Mouse (Mus musculus): ENCODE results near the gene Plac8. TPM values are rescaled to one million over a fixed set of nuclear protein-coding genes. Genes with fewer than 3 reads are reported as not detected.

Plac8 gene
- polyA plus RNA-seq, 1 experiment from 2014 or later = 91.5 TPM

GRCm38 (mm10) chr5:100568177-100568576 is 3.9 kb downstream of the Plac8 start:
- 40% methylated on average over 8 of the region's 8 CpGs for WGBS
- no peaks in the 10 kb centered on the region for H3K27me3 ChIP-seq (ENCODE audit: insufficient read depth, low read length)
- H3K36me3 ChIP-seq (ENCODE audit: insufficient read depth, low read length) = no peaks in the 10 kb centered on the region
- H3K4me1 ChIP-seq (ENCODE audit: insufficient read depth, low read length) = peaks cover 45% of the 10 kb centered on the region
- H3K4me3 ChIP-seq (ENCODE audit: low read length) = no peak overlapping the region
- no peak for ATAC-seq (ENCODE audit: low FRiP score, low TSS enrichment)
- H3K4me2 ChIP-seq (replicated peaks; ENCODE audit: low read depth, low read length) = peak overlapping the region; percentile 34; the same call in 1 of the 2 replicates
- no peaks in the 10 kb centered on the region for H3K9me3 ChIP-seq (ENCODE audit: low read length)
- H3K27ac ChIP-seq (ENCODE audit: low read length) = peak overlapping the region; percentile 86
- no peak overlapping the region for H3K9ac ChIP-seq (replicated peaks; ENCODE audit: low read length)

GRCm38 (mm10) chr5:100567258-100568032 is 4.6 kb downstream of the Plac8 start:
- Histone ChIP-seq H3K27ac (ENCODE audit: low read length) (peak overlapping the region; percentile 86), H3K4me3 (ENCODE audit: low read length) (0 out of 2 replicates have a peak overlapping the region, but pooled peaks have one; percentile 11), H3K36me3 (ENCODE audit: insufficient read depth, low read length) (no peaks in the 10 kb centered on the region), H3K27me3 (ENCODE audit: insufficient read depth, low read length) (no peaks in the 10 kb centered on the region), H3K4me2 (replicated peaks; ENCODE audit: low read depth, low read length) (peak overlapping the region; percentile 34), H3K9ac (replicated peaks; ENCODE audit: low read length) (peak overlapping the region; percentile 43; the same call in 1 of the 2 replicates), H3K4me1 (ENCODE audit: insufficient read depth, low read length) (peaks cover 49% of the 10 kb centered on the region), H3K9me3 (ENCODE audit: low read length) (no peaks in the 10 kb centered on the region)
- peak; percentile 72 for ATAC-seq (ENCODE audit: low FRiP score, low TSS enrichment)
- 32% methylated on average over 13 of the region's 13 CpGs for WGBS

- peak overlapping the region; percentile 34 for H3K4me2 ChIP-seq (replicated peaks; ENCODE audit: low read depth, low read length)
- 59% methylated on average over 2 of the region's 2 CpGs for WGBS
Measured at GRCm38 (mm10) chr5:100566798-100567197, 5.2 kb downstream of the Plac8 start.

GRCm38 (mm10) chr5:100562702-100563101 is 9.3 kb downstream of the Plac8 start:
- peak overlapping the region; percentile 71 for H3K27ac ChIP-seq (ENCODE audit: low read length)
- H3K9me3 ChIP-seq (ENCODE audit: low read length) = no peaks in the 10 kb centered on the region
- peak overlapping the region; percentile 9; the same call in 1 of the 2 replicates for H3K4me2 ChIP-seq (replicated peaks; ENCODE audit: low read depth, low read length)
- peaks cover 26% of the 10 kb centered on the region for H3K4me1 ChIP-seq (ENCODE audit: insufficient read depth, low read length)
- ATAC-seq (ENCODE audit: low FRiP score, low TSS enrichment) = peak; percentile 64; the same call in 1 of the 2 replicates
- H3K9ac ChIP-seq (replicated peaks; ENCODE audit: low read length) = no peak overlapping the region; the same call in 1 of the 2 replicates
- no peak overlapping the region; the same call in 1 of the 2 replicates for H3K4me3 ChIP-seq (ENCODE audit: low read length)
- no peaks in the 10 kb centered on the region for H3K27me3 ChIP-seq (ENCODE audit: insufficient read depth, low read length)
- H3K36me3 ChIP-seq (ENCODE audit: insufficient read depth, low read length) = no peaks in the 10 kb centered on the region
- WGBS = 59% methylated on average over 9 of the region's 9 CpGs

More at GRCm38 (mm10) chr5:100566798-100567197, 5.2 kb downstream of the Plac8 start:
- peak; percentile 5; the same call in 1 of the 2 replicates for ATAC-seq (ENCODE audit: low FRiP score, low TSS enrichment)
- Histone ChIP-seq H3K4me1 (ENCODE audit: insufficient read depth, low read length) (peaks cover 49% of the 10 kb centered on the region), H3K36me3 (ENCODE audit: insufficient read depth, low read length) (no peaks in the 10 kb centered on the region), H3K9me3 (ENCODE audit: low read length) (no peaks in the 10 kb centered on the region), H3K9ac (replicated peaks; ENCODE audit: low read length) (no peak overlapping the region), H3K4me3 (ENCODE audit: low read length) (no peak overlapping the region), H3K27me3 (ENCODE audit: insufficient read depth, low read length) (no peaks in the 10 kb centered on the region), H3K27ac (ENCODE audit: low read length) (peak overlapping the region; percentile 86)

GRCm38 (mm10) chr5:100559357-100559756 is 12.7 kb downstream of the Plac8 start:
- 97% methylated on average over 7 of the region's 7 CpGs for WGBS
- peaks cover 17% of the 10 kb centered on the region; the same call in 1 of the 2 replicates for H3K4me1 ChIP-seq (ENCODE audit: insufficient read depth, low read length)
- no peak overlapping the region for H3K27ac ChIP-seq (ENCODE audit: low read length)
- H3K4me2 ChIP-seq (replicated peaks; ENCODE audit: low read depth, low read length) = no peak overlapping the region
- H3K27me3 ChIP-seq (ENCODE audit: insufficient read depth, low read length) = no peaks in the 10 kb centered on the region
- 0 out of 2 replicates have a peak, but pooled peaks cover 2% of the 10 kb centered on the region for H3K36me3 ChIP-seq (ENCODE audit: insufficient read depth, low read length)
- no peak for ATAC-seq (ENCODE audit: low FRiP score, low TSS enrichment)
- H3K9ac ChIP-seq (replicated peaks; ENCODE audit: low read length) = no peak overlapping the region
- H3K4me3 ChIP-seq (ENCODE audit: low read length) = no peak overlapping the region
- H3K9me3 ChIP-seq (ENCODE audit: low read length) = no peaks in the 10 kb centered on the region

GRCm38 (mm10) chr5:100558783-100559182 is 13.3 kb downstream of the Plac8 start:
- Histone ChIP-seq H3K4me3 (ENCODE audit: low read length) (no peak overlapping the region), H3K27ac (ENCODE audit: low read length) (no peak overlapping the region), H3K9me3 (ENCODE audit: low read length) (no peaks in the 10 kb centered on the region), H3K27me3 (ENCODE audit: insufficient read depth, low read length) (no peaks in the 10 kb centered on the region), H3K4me1 (ENCODE audit: insufficient read depth, low read length) (peaks cover 16% of the 10 kb centered on the region; the same call in 1 of the 2 replicates), H3K4me2 (replicated peaks; ENCODE audit: low read depth, low read length) (no peak overlapping the region), H3K36me3 (ENCODE audit: insufficient read depth, low read length) (0 out of 2 replicates have a peak, but pooled peaks cover 2% of the 10 kb centered on the region), H3K9ac (replicated peaks; ENCODE audit: low read length) (no peak overlapping the region)
- no peak for ATAC-seq (ENCODE audit: low FRiP score, low TSS enrichment)
- 71% methylated on average over 3 of the region's 3 CpGs for WGBS

GRCm38 (mm10) chr5:100557537-100557936 is 14.5 kb downstream of the Plac8 start:
- no peak overlapping the region for H3K4me2 ChIP-seq (replicated peaks; ENCODE audit: low read depth, low read length)
- no peaks in the 10 kb centered on the region for H3K9me3 ChIP-seq (ENCODE audit: low read length)
- 0 out of 2 replicates have a peak, but pooled peaks have one; percentile 39 for ATAC-seq (ENCODE audit: low FRiP score, low TSS enrichment)
- H3K4me1 ChIP-seq (ENCODE audit: insufficient read depth, low read length) = peaks cover 12% of the 10 kb centered on the region; the same call in 1 of the 2 replicates
- H3K4me3 ChIP-seq (ENCODE audit: low read length) = no peak overlapping the region
- H3K27ac ChIP-seq (ENCODE audit: low read length) = peak overlapping the region; percentile 27; the same call in 1 of the 2 replicates
- H3K36me3 ChIP-seq (ENCODE audit: insufficient read depth, low read length) = 0 out of 2 replicates have a peak, but pooled peaks cover 2% of the 10 kb centered on the region
- no peaks in the 10 kb centered on the region for H3K27me3 ChIP-seq (ENCODE audit: insufficient read depth, low read length)
- H3K9ac ChIP-seq (replicated peaks; ENCODE audit: low read length) = no peak overlapping the region
- 32% methylated on average over 9 of the region's 9 CpGs for WGBS

- H3K4me1 ChIP-seq (ENCODE audit: insufficient read depth, low read length) = peaks cover 10% of the 10 kb centered on the region; the same call in 1 of the 2 replicates
Measured at GRCm38 (mm10) chr5:100557019-100557418, 15.0 kb downstream of the Plac8 start.

GRCm38 (mm10) chr5:100553426-100553825 is 18.6 kb downstream of the Plac8 start:
- WGBS = 19% methylated on average over 8 of the region's 8 CpGs
- no peak overlapping the region for H3K4me3 ChIP-seq (ENCODE audit: low read length)
- ATAC-seq (ENCODE audit: low FRiP score, low TSS enrichment) = no peak; the same call in 1 of the 2 replicates
- H3K4me1 ChIP-seq (ENCODE audit: insufficient read depth, low read length) = peaks cover 10% of the 10 kb centered on the region; the same call in 1 of the 2 replicates
- H3K9ac ChIP-seq (replicated peaks; ENCODE audit: low read length) = no peak overlapping the region
- H3K27ac ChIP-seq (ENCODE audit: low read length) = no peak overlapping the region
- no peaks in the 10 kb centered on the region for H3K27me3 ChIP-seq (ENCODE audit: insufficient read depth, low read length)
- no peaks in the 10 kb centered on the region for H3K9me3 ChIP-seq (ENCODE audit: low read length)
- H3K36me3 ChIP-seq (ENCODE audit: insufficient read depth, low read length) = peaks cover 17% of the 10 kb centered on the region; the same call in 1 of the 2 replicates
- no peak overlapping the region for H3K4me2 ChIP-seq (replicated peaks; ENCODE audit: low read depth, low read length)

More at GRCm38 (mm10) chr5:100557019-100557418, 15.0 kb downstream of the Plac8 start:
- H3K4me3 ChIP-seq (ENCODE audit: low read length) = no peak overlapping the region
- H3K27me3 ChIP-seq (ENCODE audit: insufficient read depth, low read length) = no peaks in the 10 kb centered on the region
- no peak overlapping the region for H3K4me2 ChIP-seq (replicated peaks; ENCODE audit: low read depth, low read length)
- no peak for ATAC-seq (ENCODE audit: low FRiP score, low TSS enrichment)
- WGBS = 64% methylated on average over 14 of the region's 14 CpGs
- 0 out of 2 replicates have a peak, but pooled peaks cover 2% of the 10 kb centered on the region for H3K36me3 ChIP-seq (ENCODE audit: insufficient read depth, low read length)
- no peaks in the 10 kb centered on the region for H3K9me3 ChIP-seq (ENCODE audit: low read length)
- peak overlapping the region; percentile 27; the same call in 1 of the 2 replicates for H3K27ac ChIP-seq (ENCODE audit: low read length)
- H3K9ac ChIP-seq (replicated peaks; ENCODE audit: low read length) = no peak overlapping the region

Data from kidney, embryonic 16.5 days (tissue).